Mouse (Mus musculus): ENCODE measurements around the gene Defb29. TPM values are rescaled to one million over a fixed set of nuclear protein-coding genes. Genes with fewer than 3 reads are reported as not detected.

The Defb29 gene
- polyA plus RNA-seq, 1 experiment from 2014 or later: not detected

GRCm38 (mm10) chr2:152570313-152570712, 30.4 kb upstream of the Defb29 start:
- Histone ChIP-seq H3K4me3 (ENCODE audit: low read depth, low read length) (no peak overlapping the region), H3K4me1 (replicated peaks; ENCODE audit: control insufficient read depth, insufficient read depth, low read length) (no peaks in the 10 kb centered on the region), H3K4me2 (ENCODE audit: low read length) (no peak overlapping the region), H3K36me3 (ENCODE audit: control insufficient read depth, insufficient read depth, low read length) (no peaks in the 10 kb centered on the region), H3K27me3 (replicated peaks; ENCODE audit: control insufficient read depth, insufficient read depth, low read length) (no peaks in the 10 kb centered on the region), H3K27ac (ENCODE audit: low read depth) (no peak overlapping the region), H3K9ac (ENCODE audit: low read length) (no peak overlapping the region), H3K9me3 (ENCODE audit: control insufficient read depth, low read length) (no peaks in the 10 kb centered on the region)
- no peak for ATAC-seq (replicated peaks; ENCODE audit: low FRiP score, low TSS enrichment, low read depth)
- WGBS: 59% methylated on average over 6 of the region's 6 CpGs
- DNase-seq (ENCODE audit: low spot score): no peak

GRCm38 (mm10) chr2:152569881-152570280, 30.0 kb upstream of the Defb29 start:
- no peak overlapping the region for H3K4me3 ChIP-seq (ENCODE audit: low read depth, low read length)
- 74% methylated on average over 4 of the region's 4 CpGs for WGBS
- H3K4me1 ChIP-seq (replicated peaks; ENCODE audit: control insufficient read depth, insufficient read depth, low read length): no peaks in the 10 kb centered on the region
- no peak overlapping the region for H3K27ac ChIP-seq (ENCODE audit: low read depth)
- H3K36me3 ChIP-seq (ENCODE audit: control insufficient read depth, insufficient read depth, low read length): no peaks in the 10 kb centered on the region
- H3K4me2 ChIP-seq (ENCODE audit: low read length): no peak overlapping the region
- no peaks in the 10 kb centered on the region for H3K27me3 ChIP-seq (replicated peaks; ENCODE audit: control insufficient read depth, insufficient read depth, low read length)
- no peaks in the 10 kb centered on the region for H3K9me3 ChIP-seq (ENCODE audit: control insufficient read depth, low read length)
- no peak overlapping the region for H3K9ac ChIP-seq (ENCODE audit: low read length)
- ATAC-seq (replicated peaks; ENCODE audit: low FRiP score, low TSS enrichment, low read depth) (no peak), DNase-seq (ENCODE audit: low spot score) (no peak)

- WGBS: 90% methylated on average over 5 of the region's 5 CpGs
- DNase-seq (ENCODE audit: low spot score) (no peak), ATAC-seq (replicated peaks; ENCODE audit: low FRiP score, low TSS enrichment, low read depth) (no peak)
- Histone ChIP-seq H3K9me3 (ENCODE audit: control insufficient read depth, low read length) (no peaks in the 10 kb centered on the region), H3K27me3 (replicated peaks; ENCODE audit: control insufficient read depth, insufficient read depth, low read length) (no peaks in the 10 kb centered on the region), H3K9ac (ENCODE audit: low read length) (no peak within 1 kb of the TSS), H3K4me3 (ENCODE audit: low read depth, low read length) (no peak within 1 kb of the TSS), H3K4me1 (replicated peaks; ENCODE audit: control insufficient read depth, insufficient read depth, low read length) (no peaks in the 10 kb centered on the region), H3K27ac (ENCODE audit: low read depth) (no peak within 1 kb of the TSS), H3K4me2 (ENCODE audit: low read length) (no peak within 1 kb of the TSS), H3K36me3 (ENCODE audit: control insufficient read depth, insufficient read depth, low read length) (no peaks in the 10 kb centered on the region)
Observed at GRCm38 (mm10) chr2:152569038-152569437, 29.1 kb upstream of the Defb29 start, which contains the start of gene Gm17416. Gene Gm17416, plus strand, starts transcription at chr2:152569338.

- Histone ChIP-seq H3K4me2 (ENCODE audit: low read length) (no peak overlapping the region), H3K4me1 (replicated peaks; ENCODE audit: control insufficient read depth, insufficient read depth, low read length) (no peaks in the 10 kb centered on the region), H3K36me3 (ENCODE audit: control insufficient read depth, insufficient read depth, low read length) (no peaks in the 10 kb centered on the region), H3K27me3 (replicated peaks; ENCODE audit: control insufficient read depth, insufficient read depth, low read length) (no peaks in the 10 kb centered on the region), H3K9ac (ENCODE audit: low read length) (no peak overlapping the region), H3K4me3 (ENCODE audit: low read depth, low read length) (no peak overlapping the region), H3K27ac (ENCODE audit: low read depth) (no peak overlapping the region), H3K9me3 (ENCODE audit: control insufficient read depth, low read length) (no peaks in the 10 kb centered on the region)
- no peak for DNase-seq (ENCODE audit: low spot score)
- 81% methylated on average over 7 of the region's 7 CpGs for WGBS
- ATAC-seq (replicated peaks; ENCODE audit: low FRiP score, low TSS enrichment, low read depth): no peak
Observed at GRCm38 (mm10) chr2:152556655-152557054, 16.8 kb upstream of the Defb29 start.

- H3K9me3 ChIP-seq (ENCODE audit: control insufficient read depth, low read length): no peaks in the 10 kb centered on the region
- H3K27ac ChIP-seq (ENCODE audit: low read depth): no peak overlapping the region
- H3K9ac ChIP-seq (ENCODE audit: low read length): no peak overlapping the region
- no peak overlapping the region for H3K4me2 ChIP-seq (ENCODE audit: low read length)
- H3K4me1 ChIP-seq (replicated peaks; ENCODE audit: control insufficient read depth, insufficient read depth, low read length): no peaks in the 10 kb centered on the region
- ATAC-seq (replicated peaks; ENCODE audit: low FRiP score, low TSS enrichment, low read depth) (no peak), DNase-seq (ENCODE audit: low spot score) (peak; percentile 86)
- H3K36me3 ChIP-seq (ENCODE audit: control insufficient read depth, insufficient read depth, low read length): no peaks in the 10 kb centered on the region
- no peak overlapping the region for H3K4me3 ChIP-seq (ENCODE audit: low read depth, low read length)
- 13% methylated on average over 16 of the region's 16 CpGs for WGBS
- no peaks in the 10 kb centered on the region for H3K27me3 ChIP-seq (replicated peaks; ENCODE audit: control insufficient read depth, insufficient read depth, low read length)
Observed at GRCm38 (mm10) chr2:152553774-152554423, 14.0 kb upstream of the Defb29 start.

GRCm38 (mm10) chr2:152548124-152548523, 8.2 kb upstream of the Defb29 start:
- Histone ChIP-seq H3K36me3 (ENCODE audit: control insufficient read depth, insufficient read depth, low read length) (no peaks in the 10 kb centered on the region), H3K4me1 (replicated peaks; ENCODE audit: control insufficient read depth, insufficient read depth, low read length) (no peaks in the 10 kb centered on the region), H3K27me3 (replicated peaks; ENCODE audit: control insufficient read depth, insufficient read depth, low read length) (no peaks in the 10 kb centered on the region), H3K4me3 (ENCODE audit: low read depth, low read length) (no peak overlapping the region), H3K9me3 (ENCODE audit: control insufficient read depth, low read length) (no peaks in the 10 kb centered on the region), H3K27ac (ENCODE audit: low read depth) (no peak overlapping the region), H3K9ac (ENCODE audit: low read length) (no peak overlapping the region), H3K4me2 (ENCODE audit: low read length) (no peak overlapping the region)
- no peak for DNase-seq (ENCODE audit: low spot score)
- no peak for ATAC-seq (replicated peaks; ENCODE audit: low FRiP score, low TSS enrichment, low read depth)
- 56% methylated on average over 5 of the region's 5 CpGs for WGBS

- Histone ChIP-seq H3K4me3 (ENCODE audit: low read depth, low read length) (no peak overlapping the region), H3K36me3 (ENCODE audit: control insufficient read depth, insufficient read depth, low read length) (no peaks in the 10 kb centered on the region), H3K27me3 (replicated peaks; ENCODE audit: control insufficient read depth, insufficient read depth, low read length) (no peaks in the 10 kb centered on the region), H3K9ac (ENCODE audit: low read length) (no peak overlapping the region), H3K9me3 (ENCODE audit: control insufficient read depth, low read length) (no peaks in the 10 kb centered on the region), H3K27ac (ENCODE audit: low read depth) (no peak overlapping the region), H3K4me1 (replicated peaks; ENCODE audit: control insufficient read depth, insufficient read depth, low read length) (no peaks in the 10 kb centered on the region), H3K4me2 (ENCODE audit: low read length) (no peak overlapping the region)
- DNase-seq (ENCODE audit: low spot score) (peak; percentile 58), ATAC-seq (replicated peaks; ENCODE audit: low FRiP score, low TSS enrichment, low read depth) (peak; percentile 80)
- WGBS: 22% methylated on average over 4 of the region's 4 CpGs
Observed at GRCm38 (mm10) chr2:152544691-152545090, 4.8 kb upstream of the Defb29 start.

- no peak overlapping the region for H3K27ac ChIP-seq (ENCODE audit: low read depth)
- H3K9me3 ChIP-seq (ENCODE audit: control insufficient read depth, low read length): no peaks in the 10 kb centered on the region
- H3K9ac ChIP-seq (ENCODE audit: low read length): no peak overlapping the region
- DNase-seq (ENCODE audit: low spot score) (no peak), ATAC-seq (replicated peaks; ENCODE audit: low FRiP score, low TSS enrichment, low read depth) (no peak)
- no peaks in the 10 kb centered on the region for H3K27me3 ChIP-seq (replicated peaks; ENCODE audit: control insufficient read depth, insufficient read depth, low read length)
- H3K4me3 ChIP-seq (ENCODE audit: low read depth, low read length): no peak overlapping the region
- no peaks in the 10 kb centered on the region for H3K36me3 ChIP-seq (ENCODE audit: control insufficient read depth, insufficient read depth, low read length)
- WGBS: 67% methylated on average over 4 of the region's 4 CpGs
- no peak overlapping the region for H3K4me2 ChIP-seq (ENCODE audit: low read length)
- no peaks in the 10 kb centered on the region for H3K4me1 ChIP-seq (replicated peaks; ENCODE audit: control insufficient read depth, insufficient read depth, low read length)
Observed at GRCm38 (mm10) chr2:152543478-152543877, 3.6 kb upstream of the Defb29 start.

- no peak overlapping the region for H3K4me2 ChIP-seq (ENCODE audit: low read length)
- no peaks in the 10 kb centered on the region for H3K4me1 ChIP-seq (replicated peaks; ENCODE audit: control insufficient read depth, insufficient read depth, low read length)
- WGBS: 71% methylated on average over 2 of the region's 2 CpGs
- no peak overlapping the region for H3K27ac ChIP-seq (ENCODE audit: low read depth)
- no peak overlapping the region for H3K4me3 ChIP-seq (ENCODE audit: low read depth, low read length)
- H3K27me3 ChIP-seq (replicated peaks; ENCODE audit: control insufficient read depth, insufficient read depth, low read length): no peaks in the 10 kb centered on the region
- no peaks in the 10 kb centered on the region for H3K9me3 ChIP-seq (ENCODE audit: control insufficient read depth, low read length)
- no peak overlapping the region for H3K9ac ChIP-seq (ENCODE audit: low read length)
- H3K36me3 ChIP-seq (ENCODE audit: control insufficient read depth, insufficient read depth, low read length): no peaks in the 10 kb centered on the region
- ATAC-seq (replicated peaks; ENCODE audit: low FRiP score, low TSS enrichment, low read depth) (no peak), DNase-seq (ENCODE audit: low spot score) (no peak)
Observed at GRCm38 (mm10) chr2:152542897-152543296, 3.0 kb upstream of the Defb29 start.
